Mouse (Mus musculus) right cerebral cortex, postnatal 36 days (tissue): ENCODE results near the gene Rassf8.

Source experiments
- DNase-seq, 2 experiments: peaks; one replicate each; pipeline ENCODE4 v3.0.0; 2022; ENCODE audit warnings: low spot score in 2 of 2, mixed read lengths in 1 of 2

Gene Rassf8

GRCm38 (mm10) chr6:145776241-145776640, 29.7 kb downstream of the Rassf8 start:
- no peak for DNase-seq

GRCm38 (mm10) chr6:145779383-145779782, 32.8 kb downstream of the Rassf8 start:
- DNase-seq = no peak

GRCm38 (mm10) chr6:145780180-145780802, 33.7 kb downstream of the Rassf8 start:
- no peak for DNase-seq

- DNase-seq = no peak
Observed at GRCm38 (mm10) chr6:145781256-145781655, 34.7 kb downstream of the Rassf8 start.

DNA sequence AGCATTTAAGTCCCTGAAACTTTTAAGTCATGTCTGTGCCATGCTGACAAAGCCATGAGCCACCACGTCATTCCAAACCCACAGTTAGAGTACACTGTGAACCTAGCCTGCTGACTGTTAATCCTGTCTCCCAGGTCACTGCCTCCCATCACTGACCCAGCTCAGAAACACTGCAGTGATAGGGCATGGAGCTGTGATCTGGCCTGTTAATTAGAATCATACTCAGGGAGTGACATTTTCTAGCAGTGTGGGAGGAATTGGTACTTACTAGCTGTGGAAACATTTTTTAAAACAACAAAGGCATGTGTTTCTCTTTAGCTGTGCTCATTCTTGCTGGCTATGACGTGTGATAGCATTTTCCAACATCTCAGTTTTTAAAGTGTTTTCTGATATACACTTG, 35.4 kb downstream of the Rassf8 start:
- DNase-seq = no peak

GRCm38 (mm10) chr6:145787311-145787710, 40.8 kb downstream of the Rassf8 start:
- DNase-seq = no peak

DNA sequence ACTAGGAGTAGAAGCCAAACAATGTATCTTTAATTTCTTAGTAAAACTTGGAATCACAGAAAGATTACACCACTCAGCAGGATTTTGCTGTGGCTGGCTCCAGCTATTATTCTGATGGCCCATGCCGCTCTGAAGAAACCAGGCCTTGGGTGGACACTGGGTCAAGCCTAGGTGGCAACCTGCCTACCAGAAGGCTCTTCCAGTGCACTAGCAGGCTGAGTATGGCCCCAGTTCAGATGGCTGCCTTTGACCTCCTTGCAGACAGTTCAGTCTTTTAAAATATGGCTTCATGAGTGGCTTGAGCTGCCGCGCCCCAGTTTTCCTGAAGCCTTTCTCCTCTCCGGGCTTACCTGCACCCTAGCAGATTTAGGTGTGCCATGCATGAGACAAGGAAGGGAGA, 43.2 kb downstream of the Rassf8 start:
- DNase-seq = no peak

GRCm38 (mm10) chr6:145792373-145792772, 45.8 kb downstream of the Rassf8 start:
- no peak for DNase-seq

GRCm38 (mm10) chr6:145793109-145793593, 46.6 kb downstream of the Rassf8 start:
- peak in 1 of 2 experiments; percentile 18 for DNase-seq

DNA sequence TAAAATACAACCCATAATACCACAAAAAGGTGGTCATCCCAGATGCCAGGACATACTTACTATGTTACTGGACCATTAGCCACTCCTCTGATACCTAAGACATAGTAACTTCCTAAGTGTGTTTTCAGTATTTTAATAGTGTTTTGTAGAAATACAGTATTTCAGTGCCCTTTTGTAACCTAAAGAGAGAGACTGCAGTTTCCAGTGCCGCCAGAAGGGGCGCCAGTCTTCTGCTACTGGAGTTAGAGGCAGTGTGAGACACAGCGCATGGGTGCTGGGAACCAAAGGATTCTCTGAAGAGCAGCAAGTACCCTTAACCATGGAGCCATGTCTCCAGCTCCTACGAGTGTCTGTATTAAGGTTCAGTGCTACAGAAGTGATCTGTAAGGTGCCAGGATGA, 48.1 kb downstream of the Rassf8 start:
- DNase-seq = no peak

DNA sequence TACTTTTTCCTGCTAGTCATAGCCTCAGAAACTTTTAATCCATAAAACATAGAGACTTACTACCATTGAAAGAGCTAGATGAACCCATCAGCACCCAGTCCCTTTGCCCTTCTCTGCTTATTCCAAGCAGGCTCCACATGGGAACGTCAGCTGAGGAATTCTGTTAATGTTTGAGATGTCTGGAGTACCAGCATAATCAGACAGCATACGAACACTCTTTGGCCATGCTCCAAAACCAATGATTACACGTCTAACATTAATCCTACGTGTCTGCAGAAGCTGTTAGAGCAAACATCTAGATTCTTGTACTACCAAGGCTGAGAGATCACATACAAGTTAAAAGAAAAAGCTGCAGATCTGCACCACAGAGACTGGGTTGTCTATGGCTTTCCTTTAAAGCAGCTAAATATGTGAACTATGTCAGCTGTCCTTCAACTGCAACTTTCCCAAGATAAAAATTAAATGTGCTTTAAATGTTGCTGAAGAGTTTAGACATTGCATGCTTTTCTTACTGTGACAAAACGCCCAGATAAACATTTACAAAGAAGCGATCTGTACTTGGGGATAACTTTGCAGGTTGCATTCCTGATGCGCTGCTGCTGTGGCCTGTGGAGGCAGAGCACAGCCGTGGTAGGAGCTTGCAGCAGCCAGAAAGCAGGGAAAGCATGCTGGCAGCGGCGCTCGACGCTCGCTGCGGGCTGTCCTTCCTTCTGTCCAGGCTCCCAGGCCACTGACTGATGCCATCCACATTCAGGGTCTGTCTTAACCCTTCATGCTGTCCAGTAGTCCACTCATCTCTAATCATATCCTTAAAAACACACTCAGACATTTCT, 49.9 kb downstream of the Rassf8 start:
- DNase-seq = no peak

DNA sequence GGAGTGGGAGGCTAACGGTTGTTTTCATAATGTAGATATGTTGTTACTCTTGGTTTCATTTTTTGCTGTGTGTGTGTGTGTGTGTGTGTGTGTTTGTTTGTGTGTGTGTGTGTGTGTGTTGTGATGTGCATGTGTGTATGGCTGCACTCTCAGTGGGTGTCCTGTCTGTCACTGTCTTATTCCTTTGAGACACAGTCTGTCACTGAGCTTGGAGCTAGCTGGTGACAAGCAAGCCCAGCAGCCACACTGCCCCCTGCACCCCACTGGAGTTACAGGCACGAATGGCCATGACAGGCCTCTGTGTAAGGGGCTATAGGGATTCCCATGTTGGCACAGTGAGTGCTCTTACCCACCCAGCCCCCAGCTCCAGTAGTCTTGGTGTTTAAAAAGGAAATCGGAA, 51.1 kb downstream of the Rassf8 start:
- DNase-seq = no peak

- DNase-seq = no peak
Observed at GRCm38 (mm10) chr6:145801796-145802488, 55.4 kb downstream of the Rassf8 start.

DNA sequence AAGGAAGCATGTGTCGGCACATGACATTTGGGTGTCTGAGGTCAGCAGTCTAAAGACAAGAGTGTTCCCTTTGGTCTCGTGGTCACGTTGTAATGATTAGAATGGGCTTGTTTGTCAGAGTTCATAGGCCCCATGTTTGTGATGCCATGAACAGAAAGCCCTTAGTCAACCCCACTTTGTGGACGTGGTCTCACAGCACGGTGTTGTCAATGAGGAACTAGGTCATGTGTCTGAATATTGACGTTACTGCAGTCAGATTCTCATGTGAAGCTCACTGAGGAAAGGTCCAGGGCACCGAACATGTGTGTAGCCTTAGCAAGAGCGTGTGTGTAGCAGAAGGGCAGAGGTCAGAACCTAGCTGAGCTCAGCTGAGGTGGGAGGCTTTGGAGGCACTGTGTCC, 56.3 kb downstream of the Rassf8 start:
- no peak for DNase-seq

GRCm38 (mm10) chr6:145804276-145804675, 57.7 kb downstream of the Rassf8 start:
- DNase-seq = no peak

DNA sequence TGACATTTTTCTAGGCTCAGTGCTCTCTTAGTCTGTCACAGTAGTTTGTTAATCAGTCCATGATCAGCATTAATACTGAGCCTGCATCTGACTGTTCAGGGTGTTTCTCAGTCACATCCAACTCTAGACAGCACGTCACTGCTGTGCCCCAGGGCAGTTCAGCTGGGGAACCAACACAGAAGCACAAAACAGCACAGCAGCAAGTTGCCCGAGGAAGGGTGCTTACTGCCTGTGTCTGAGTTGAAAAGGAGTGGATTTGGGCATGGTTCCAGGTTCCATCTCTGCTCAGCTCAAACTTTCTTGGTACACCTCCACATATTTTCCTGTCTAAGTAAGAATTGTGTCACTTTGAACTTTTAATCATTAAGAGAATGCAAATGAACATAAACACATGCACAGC, 60.2 kb downstream of the Rassf8 start:
- no peak for DNase-seq

- no peak for DNase-seq
Observed at GRCm38 (mm10) chr6:145807929-145808328, 61.4 kb downstream of the Rassf8 start.

- DNase-seq = no peak
Observed at GRCm38 (mm10) chr6:145809566-145809965, 63.0 kb downstream of the Rassf8 start.

DNA sequence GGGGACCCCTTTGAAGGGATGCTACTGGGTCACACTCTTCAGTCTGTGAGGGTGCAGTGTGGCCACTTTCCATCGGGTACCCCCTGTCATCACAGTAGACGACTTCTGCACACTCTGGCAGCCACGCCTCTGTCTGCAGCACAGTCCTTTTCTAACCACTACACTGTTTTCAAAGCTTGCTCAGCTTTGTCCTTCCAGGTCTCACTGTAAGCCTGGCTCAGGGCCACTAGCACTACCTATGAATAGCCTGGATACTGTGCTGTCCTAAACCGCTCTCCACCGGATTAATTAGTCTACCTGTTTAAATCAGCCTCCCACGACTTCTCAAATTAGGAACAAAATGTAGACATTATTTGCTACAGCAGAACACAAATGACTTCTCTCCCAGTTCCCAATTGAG, 63.5 kb downstream of the Rassf8 start:
- DNase-seq = no peak

- no peak for DNase-seq
Observed at GRCm38 (mm10) chr6:145811174-145811573, 64.6 kb downstream of the Rassf8 start.

DNA sequence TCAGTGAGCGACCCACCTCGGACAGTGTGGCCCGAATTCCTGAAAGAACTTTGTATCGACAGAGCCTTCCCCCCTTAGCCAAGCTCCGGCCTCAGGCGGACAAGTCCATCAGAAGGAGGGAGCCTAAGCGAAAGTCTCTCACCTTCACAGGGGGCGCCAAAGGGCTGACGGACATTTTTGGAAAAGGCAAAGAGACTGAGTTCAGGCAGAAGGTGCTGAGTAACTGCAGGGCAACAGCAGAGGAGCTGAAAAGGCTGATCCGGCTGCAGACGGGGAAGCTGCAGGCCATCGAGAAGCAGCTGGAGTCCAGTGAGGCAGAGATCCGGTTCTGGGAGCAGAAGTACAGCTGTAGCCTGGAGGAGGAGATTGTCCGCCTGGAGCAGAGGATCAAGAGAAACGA, 68.7 kb downstream of the Rassf8 start:
- no peak for DNase-seq

- no peak for DNase-seq
Observed at GRCm38 (mm10) chr6:145819151-145819550, 72.6 kb downstream of the Rassf8 start.

GRCm38 (mm10) chr6:145822218-145822617, 75.7 kb downstream of the Rassf8 start:
- DNase-seq = no peak
